Mouse (Mus musculus): Measurements from ENCODE around the gene 9130213A22Rik.

Gene 9130213A22Rik

DNA sequence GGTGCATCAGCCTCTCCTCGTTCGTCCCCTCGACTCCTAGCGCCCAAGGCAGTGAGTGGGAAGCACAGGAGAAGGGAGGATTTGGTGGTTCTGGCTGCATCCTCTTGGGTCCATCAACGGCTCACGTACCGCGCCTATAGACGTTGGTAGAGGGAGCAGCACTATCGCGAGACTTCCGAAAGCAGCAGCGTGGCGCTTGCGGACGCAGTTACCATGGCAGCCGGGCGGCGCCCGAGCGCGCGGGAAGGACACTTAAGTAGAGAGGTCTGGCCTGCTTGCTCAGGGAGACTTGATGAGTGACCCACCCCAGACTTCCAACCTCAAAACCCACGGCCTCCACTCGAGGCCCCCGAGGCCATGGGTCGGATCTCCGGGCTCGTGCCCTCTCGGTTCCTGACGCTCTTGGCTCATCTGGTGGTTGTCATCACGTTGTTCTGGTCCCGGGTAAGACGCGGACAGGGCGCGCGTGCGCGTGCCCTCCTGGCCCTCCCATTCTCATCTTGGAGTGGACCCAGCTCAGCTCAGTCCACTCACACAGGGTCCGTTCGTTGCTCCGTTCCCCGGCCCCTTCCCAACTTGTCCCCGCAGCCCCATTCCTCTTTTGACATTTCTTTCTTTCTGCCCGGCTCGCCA lies 51.7 kb downstream of the 9130213A22Rik start, which contains the start of gene Tmem107:
TSS of gene Tmem107 (plus strand) at position 217 of the 633 bp plus-strand sequence.
- ChIA-PET POLR2A (interaction anchor here in 3 of 4 experiments (0.6 to 13.3 kb wide), 22 partner anchors 7 to 63 kb away, joined by 3 to 547 read pairs (median 33); partner anchors contain the start of genes Borcs6 (in 3 of the 3), Per1 (in 3 of the 3), 9130213A22Rik (in 2 of the 3) and Vamp2 (in 2 of the 3)), CTCF (interaction anchor here in 1 of 4 experiments (0.6 kb wide), 1 partner anchor 22 kb away, joined by 3 read pairs; no protein-coding TSS in a partner anchor)

DNA sequence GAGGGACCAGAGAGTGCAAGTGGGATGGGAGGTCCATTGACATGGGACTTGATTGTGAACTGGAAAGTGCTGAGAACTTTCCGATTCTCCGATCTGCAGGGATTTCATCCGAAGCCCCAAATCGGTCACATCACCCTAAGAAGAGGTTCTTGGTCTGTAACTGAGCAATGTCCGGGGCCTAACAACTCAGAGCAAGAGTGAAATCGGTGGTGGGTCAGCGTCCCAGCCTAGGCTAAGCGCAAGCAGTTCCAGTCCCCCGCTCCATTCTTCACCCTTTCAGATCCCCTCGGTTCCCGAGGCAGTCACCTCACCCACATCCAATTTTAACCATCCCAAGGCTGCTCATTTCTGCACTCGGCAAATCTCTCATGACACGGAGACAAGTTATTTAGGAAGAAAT lies 52.3 kb downstream of the 9130213A22Rik start:
- POLR2A ChIA-PET, result interaction anchor here in 3 of 4 experiments (0.7 to 13.3 kb wide), 7 partner anchors 7 to 190 kb away, joined by 3 to 547 read pairs (median 116); partner anchors contain the start of genes Borcs6 (in 2 of the 3), Per1 (in 2 of the 3) and Vamp2 (in 2 of the 3)
- CTCF ChIA-PET, result interaction anchor here in 1 of 4 experiments (0.6 kb wide), 1 partner anchor 23 kb away, joined by 3 read pairs; no protein-coding TSS in a partner anchor

All from embryonic stem cell, embryonic (primary cell).